Mouse (Mus musculus): ENCODE data around the gene Memo1. TPM values are rescaled to one million over a fixed set of nuclear protein-coding genes. Genes with fewer than 3 reads are reported as not detected.
A peak's percentile ranks its signal among the peaks of the same experiment; 100 is the strongest.
"Not testable (repeated sequence)": the region's sequence is repeated elsewhere in the genome, so short reads cannot be mapped to it uniquely, and the experiment has no call there.

Gene Memo1
- polyA plus RNA-seq, 1 experiment from 2014 or later, result 85.0 TPM

GRCm38 (mm10) chr17:74318721-74319120 is 23.4 kb upstream of the Memo1 start:
- ChIA-PET CTCF (interaction anchor here (1.5 kb wide), 1 partner anchor 9 kb away, joined by 3 read pairs; no protein-coding TSS in a partner anchor), POLR2A (no interaction called here)
- in situ Hi-C loops (cut with MboI; ENCODE audit: low pct_unique_long_range_greater_than_20kb), result no loop called here
- no peak for TF ChIP-seq CTCF (IDR thresholded peaks at IDR 0.05)
- no peaks in the 10 kb centered on the region for H3K27me3 ChIP-seq
- DNase-seq (ENCODE audit: low read depth, low spot score), result no peak
- ATAC-seq, result no peak

- no peak for TF ChIP-seq CTCF (IDR thresholded peaks at IDR 0.05)
- DNase-seq (ENCODE audit: low read depth, low spot score), result no peak
- in situ Hi-C loops (cut with MboI; ENCODE audit: low pct_unique_long_range_greater_than_20kb), result no loop called here
- CTCF ChIA-PET, result no interaction called here
- peak; percentile 90 for ATAC-seq
- H3K27me3 ChIP-seq, result no peaks in the 10 kb centered on the region
- POLR2A ChIA-PET, result interaction anchor here (0.6 to 0.7 kb wide), 2 partner anchors 22 to 755 kb away, joined by 3 to 4 read pairs; partner anchors contain the start of gene Spast
These were observed 21.1 kb upstream of the Memo1 start for GRCm38 (mm10) chr17:74316309-74316863.

DNA sequence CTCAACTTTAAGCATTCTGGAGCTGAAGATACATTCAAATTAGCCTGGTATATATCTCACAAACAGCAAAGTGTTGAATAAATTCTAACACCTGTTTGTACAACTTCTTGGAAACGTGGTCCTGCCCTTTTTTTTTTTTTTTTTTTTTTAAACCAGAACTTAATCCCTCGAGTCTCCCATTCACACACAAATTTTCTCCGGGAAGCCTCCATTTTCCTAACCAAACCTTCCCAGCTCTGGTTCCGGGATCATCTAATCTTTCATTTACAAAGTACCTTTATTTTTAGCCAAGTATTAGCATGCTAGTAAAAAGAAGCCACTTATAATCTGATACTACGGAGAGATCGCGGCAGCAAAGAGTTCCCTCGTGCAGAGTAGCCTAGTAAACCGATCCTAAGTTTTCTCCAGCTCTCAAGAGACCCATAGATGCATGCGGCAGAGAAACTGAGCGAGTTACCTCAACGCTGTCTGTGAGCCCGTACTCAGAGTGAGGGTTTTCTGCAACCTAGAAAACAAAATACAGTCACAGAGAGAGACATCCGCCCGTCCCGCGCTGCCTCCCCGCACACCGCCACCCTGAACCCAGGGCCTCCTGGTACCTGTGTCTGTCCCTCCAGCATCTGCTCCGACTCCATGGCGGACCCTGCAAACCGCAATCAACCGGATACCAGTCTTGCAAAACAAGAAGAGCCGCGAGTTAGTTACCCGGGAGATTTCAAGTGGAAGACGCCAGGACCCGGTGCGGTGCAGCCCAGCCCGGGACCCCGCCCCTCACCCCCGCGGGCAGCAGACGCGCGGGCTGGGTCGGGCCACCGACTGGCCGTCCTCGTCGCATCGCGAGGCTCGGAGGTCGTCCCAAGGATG is 20.4 kb upstream of the Memo1 start:
- H3K27me3 ChIP-seq, result no peaks in the 10 kb centered on the region
- CTCF ChIA-PET, result no interaction called here
- ATAC-seq (peak; percentile 66), DNase-seq (ENCODE audit: low read depth, low spot score) (no peak)
- TF ChIP-seq CTCF (IDR thresholded peaks at IDR 0.05), result no peak
- POLR2A ChIA-PET, result interaction anchor here (0.6 to 1.2 kb wide), 2 partner anchors 19 to 139 kb away, joined by 3 to 4 read pairs; no protein-coding TSS in a partner anchor
- in situ Hi-C loops (cut with MboI; ENCODE audit: low pct_unique_long_range_greater_than_20kb), result no loop called here

- DNase-seq (ENCODE audit: low read depth, low spot score) (no peak), ATAC-seq (no peak)
- no peak for TF ChIP-seq CTCF (IDR thresholded peaks at IDR 0.05)
- H3K27me3 ChIP-seq, result no peaks in the 10 kb centered on the region
- ChIA-PET CTCF (no interaction called here), POLR2A (no interaction called here)
- in situ Hi-C loops (cut with MboI; ENCODE audit: low pct_unique_long_range_greater_than_20kb), result no loop called here
These were observed 10.7 kb upstream of the Memo1 start for GRCm38 (mm10) chr17:74306021-74306420.

DNA sequence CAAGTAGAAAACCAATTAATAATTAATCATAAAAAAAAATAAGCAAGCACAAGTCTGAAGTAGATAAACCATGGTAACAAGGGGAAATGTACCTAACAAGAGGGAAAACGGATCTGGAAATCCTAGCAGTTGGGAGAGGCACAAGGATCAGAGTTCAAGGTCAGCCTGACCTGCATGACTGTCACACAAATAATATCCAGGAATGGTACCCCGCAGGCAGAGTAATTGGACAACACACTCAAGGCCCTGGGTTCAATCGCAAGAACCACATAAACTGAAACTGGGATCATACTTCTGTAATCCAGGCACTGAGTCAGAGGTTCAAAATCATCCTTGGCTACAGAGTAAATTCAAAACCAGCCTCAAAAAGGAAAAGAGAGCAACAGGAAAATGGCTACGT is 10.3 kb upstream of the Memo1 start:
- POLR2A ChIA-PET, result interaction anchor here (1.0 kb wide), 1 partner anchor 223 kb away, joined by 3 read pairs; the partner anchor contains the start of gene Birc6
- no peak for TF ChIP-seq CTCF (IDR thresholded peaks at IDR 0.05)
- CTCF ChIA-PET, result no interaction called here
- no peaks in the 10 kb centered on the region for H3K27me3 ChIP-seq
- ATAC-seq, result no peak
- in situ Hi-C loops (cut with MboI; ENCODE audit: low pct_unique_long_range_greater_than_20kb), result no loop called here
- DNase-seq (ENCODE audit: low read depth, low spot score), result no peak

- no peak for TF ChIP-seq CTCF (IDR thresholded peaks at IDR 0.05)
- in situ Hi-C loops (cut with MboI; ENCODE audit: low pct_unique_long_range_greater_than_20kb), result loop anchor here (5.0 kb wide), 1 partner anchor 267 kb away; no protein-coding TSS in a partner anchor
- ChIA-PET CTCF (no interaction called here), POLR2A (no interaction called here)
- no peak for ATAC-seq
- DNase-seq (ENCODE audit: low read depth, low spot score), result no peak
- no peaks in the 10 kb centered on the region for H3K27me3 ChIP-seq
These were observed 8.7 kb upstream of the Memo1 start for GRCm38 (mm10) chr17:74304060-74304459.

GRCm38 (mm10) chr17:74300089-74300488 is 4.8 kb upstream of the Memo1 start:
- POLR2A ChIA-PET, result no interaction called here

DNA sequence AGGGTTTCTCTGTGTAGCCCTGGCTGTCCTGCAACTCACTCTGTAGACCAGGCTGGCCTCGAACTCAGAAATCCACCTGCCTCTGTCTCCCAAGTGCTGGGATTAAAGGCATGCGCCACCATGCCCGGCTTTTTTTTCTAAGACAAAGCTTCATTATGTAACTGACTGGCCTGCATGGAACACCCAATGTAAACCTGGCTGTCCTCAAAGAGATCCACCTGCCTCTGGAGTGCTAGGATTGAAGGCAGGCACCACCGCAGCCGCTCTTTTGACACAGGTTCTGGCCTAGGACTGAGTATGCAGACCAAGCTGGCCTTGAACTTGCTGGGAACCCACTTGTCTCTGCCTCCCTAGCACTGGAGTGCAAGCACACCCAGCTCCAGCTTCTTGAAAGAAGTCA is 1.7 kb upstream of the Memo1 start:
- ATAC-seq, result not testable (repeated sequence)

More at GRCm38 (mm10) chr17:74300089-74300488, 4.8 kb upstream of the Memo1 start:
- CTCF ChIA-PET, result no interaction called here
- DNase-seq (ENCODE audit: low read depth, low spot score), result no peak
- ATAC-seq, result no peak
- in situ Hi-C loops (cut with MboI; ENCODE audit: low pct_unique_long_range_greater_than_20kb), result loop anchor here (5.0 kb wide), 1 partner anchor 263 kb away; no protein-coding TSS in a partner anchor
- no peaks in the 10 kb centered on the region for H3K27me3 ChIP-seq
- TF ChIP-seq CTCF (IDR thresholded peaks at IDR 0.05), result no peak

GRCm38 (mm10) chr17:74296076-74296823 is 929 bp upstream of the Memo1 start:
- CTCF ChIA-PET, result interaction anchor here (0.8 to 1.5 kb wide), 2 partner anchors 16 to 275 kb away, joined by 3 read pairs; no protein-coding TSS in a partner anchor
- no peak for ATAC-seq
- in situ Hi-C loops (cut with MboI; ENCODE audit: low pct_unique_long_range_greater_than_20kb), result loop anchor here (5.0 to 25.0 kb wide), 2 partner anchors 404 to 1459 kb away; partner anchors contain the start of gene Ypel5
- no peaks in the 10 kb centered on the region for H3K27me3 ChIP-seq
- TF ChIP-seq CTCF (IDR thresholded peaks at IDR 0.05), result peak; percentile 91
- DNase-seq (ENCODE audit: low read depth, low spot score), result no peak
- POLR2A ChIA-PET, result interaction anchor here (0.7 kb wide), 1 partner anchor 19 kb away, joined by 3 read pairs; no protein-coding TSS in a partner anchor

More for the DNA sequence above, 1.7 kb upstream of the Memo1 start:
- H3K27me3 ChIP-seq; DNase-seq (ENCODE audit: low read depth, low spot score); POLR2A ChIA-PET: not testable (repeated sequence)
- in situ Hi-C loops (cut with MboI; ENCODE audit: low pct_unique_long_range_greater_than_20kb), result loop anchor here (5.0 to 25.0 kb wide), 2 partner anchors 405 to 1460 kb away; partner anchors contain the start of gene Ypel5
- CTCF ChIA-PET, result interaction anchor here (1.5 kb wide), 1 partner anchor 276 kb away, joined by 3 read pairs; no protein-coding TSS in a partner anchor

DNA sequence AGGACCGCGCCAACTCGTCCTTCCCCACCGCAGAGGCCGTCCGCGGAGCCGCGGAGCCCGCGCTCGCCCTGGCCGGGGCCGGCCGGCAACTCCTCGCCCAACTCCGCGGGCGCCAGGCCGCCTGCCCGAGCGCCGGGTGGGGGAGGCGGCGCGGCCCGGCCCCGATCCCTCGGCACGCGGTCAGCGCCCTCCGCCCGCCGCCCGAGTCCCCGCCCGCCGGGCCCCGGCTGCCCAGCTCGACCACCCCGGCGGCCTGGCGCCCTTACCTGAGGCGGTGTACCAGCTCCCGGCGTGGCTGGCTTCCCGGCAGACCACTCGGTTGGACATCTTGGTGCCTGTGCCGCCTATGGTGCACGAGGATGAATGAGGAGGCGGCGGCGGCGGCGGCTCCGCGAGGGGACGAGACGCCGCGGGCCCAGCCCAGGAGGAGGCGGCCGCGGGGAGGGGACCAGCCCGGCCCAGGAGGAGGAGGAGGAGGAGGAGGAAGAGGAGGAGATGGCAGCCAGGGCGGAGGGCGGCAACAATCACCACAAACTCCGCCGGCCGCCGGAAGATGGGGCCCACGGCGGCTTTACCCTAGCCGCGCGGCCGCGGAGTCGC is 795 bp downstream of the Memo1 start:
- no peak for TF ChIP-seq CTCF (IDR thresholded peaks at IDR 0.05)
- in situ Hi-C loops (cut with MboI; ENCODE audit: low pct_unique_long_range_greater_than_20kb), result loop anchor here (5.0 to 25.0 kb wide), 3 partner anchors 42 to 1457 kb away; partner anchors contain the start of gene Ypel5
- ChIA-PET POLR2A (interaction anchor here (1.0 kb wide), 2 partner anchors 51 to 76 kb away, joined by 3 read pairs; no protein-coding TSS in a partner anchor), CTCF (no interaction called here)
- no peak for DNase-seq (ENCODE audit: low read depth, low spot score)
- H3K27me3 ChIP-seq, result no peaks in the 10 kb centered on the region
- ATAC-seq, result peak; percentile 60
